Mouse (Mus musculus) hematopoietic stem cell, adult 5-6 weeks (primary cell): ENCODE data around the gene Steap4. TPM values are rescaled to one million over a fixed set of nuclear protein-coding genes. Genes with fewer than 3 reads are reported as not detected.
"Not testable (repeated sequence)": the region's sequence is repeated elsewhere in the genome, so short reads cannot be mapped to it uniquely, and the experiment has no call there.

Experiments
- ATAC-seq, 2 experiments: fragments of 125-278 bp in 1 of 2; replicated peaks in 1 of 2; 2 replicates each; pipeline ENCODE4 v1.8.0; 2016 to 2017; ENCODE audit warnings: inconsistent platforms in 2 of 2, mild to moderate bottlenecking in 2 of 2, moderate number of reproducible peaks in 2 of 2, low read depth in 1 of 2, moderate TSS enrichment in 1 of 2; ENCODE audit not compliant: low FRiP score in 2 of 2, poor library complexity in 2 of 2, severe bottlenecking in 2 of 2, insufficient read depth in 1 of 2, low TSS enrichment in 1 of 2
- total RNA-seq: library from RNA; stranded (forward); fragments of 172-1452, 232-1000 nt; gene quantifications from 2 replicates; pipeline ENCODE4 v1.2.3, GENCODE M21; 2017

The Steap4 gene
- total RNA-seq: not detected in 2 replicates

GRCm38 (mm10) chr5:7960176-7960575 is at the start of gene Steap4:
TSS of gene Steap4 (plus strand) at chr5:7960457.
- ATAC-seq: 0 out of 4 replicates have a peak, but pooled peaks of 1 of the 2 experiments have one; percentile 33

- 0 out of 4 replicates have a peak, but pooled peaks of 1 of the 2 experiments have one; percentile 39 for ATAC-seq
Measured at GRCm38 (mm10) chr5:7911975-7912374, 48.3 kb upstream of the Steap4 start.

GRCm38 (mm10) chr5:7917501-7918295 is 42.6 kb upstream of the Steap4 start:
- no peak for ATAC-seq

DNA sequence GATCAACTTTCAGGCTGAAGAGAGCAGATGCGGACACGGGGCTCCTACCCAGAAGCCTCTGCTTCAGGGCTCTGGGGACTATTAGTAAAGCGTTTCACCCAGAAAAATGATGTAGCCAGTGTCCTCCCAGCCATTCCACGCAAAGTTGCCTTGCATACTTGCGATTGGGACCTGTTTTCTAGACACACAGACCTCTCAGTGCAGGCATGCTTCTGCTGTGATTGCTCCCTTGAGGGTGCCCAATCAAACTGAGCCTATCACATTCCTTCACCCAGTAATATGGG is 42.0 kb upstream of the Steap4 start:
- no peak for ATAC-seq

DNA sequence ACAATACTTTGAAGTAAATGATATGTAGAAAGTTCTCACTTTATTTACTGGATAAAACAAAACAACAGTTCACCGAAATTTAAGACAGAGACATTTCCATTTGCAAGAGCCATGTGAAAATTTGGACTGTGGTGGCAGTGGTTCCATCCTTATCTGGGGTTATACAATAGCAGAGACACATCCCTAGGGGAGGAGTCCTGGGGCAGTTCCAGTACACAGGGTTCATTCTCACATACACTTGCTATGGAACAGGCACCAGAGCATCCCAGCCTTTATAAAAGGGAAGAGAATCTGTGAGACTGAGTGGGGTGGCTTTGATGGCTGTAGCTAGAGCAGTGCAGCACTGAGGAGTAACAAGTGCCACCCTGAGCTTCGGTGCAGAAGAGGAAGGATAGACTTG is 40.6 kb upstream of the Steap4 start:
- ATAC-seq: no peak

- ATAC-seq: no peak
Measured at GRCm38 (mm10) chr5:7922751-7923150, 37.5 kb upstream of the Steap4 start.

GRCm38 (mm10) chr5:7923666-7924065 is 36.6 kb upstream of the Steap4 start:
- no peak for ATAC-seq

DNA sequence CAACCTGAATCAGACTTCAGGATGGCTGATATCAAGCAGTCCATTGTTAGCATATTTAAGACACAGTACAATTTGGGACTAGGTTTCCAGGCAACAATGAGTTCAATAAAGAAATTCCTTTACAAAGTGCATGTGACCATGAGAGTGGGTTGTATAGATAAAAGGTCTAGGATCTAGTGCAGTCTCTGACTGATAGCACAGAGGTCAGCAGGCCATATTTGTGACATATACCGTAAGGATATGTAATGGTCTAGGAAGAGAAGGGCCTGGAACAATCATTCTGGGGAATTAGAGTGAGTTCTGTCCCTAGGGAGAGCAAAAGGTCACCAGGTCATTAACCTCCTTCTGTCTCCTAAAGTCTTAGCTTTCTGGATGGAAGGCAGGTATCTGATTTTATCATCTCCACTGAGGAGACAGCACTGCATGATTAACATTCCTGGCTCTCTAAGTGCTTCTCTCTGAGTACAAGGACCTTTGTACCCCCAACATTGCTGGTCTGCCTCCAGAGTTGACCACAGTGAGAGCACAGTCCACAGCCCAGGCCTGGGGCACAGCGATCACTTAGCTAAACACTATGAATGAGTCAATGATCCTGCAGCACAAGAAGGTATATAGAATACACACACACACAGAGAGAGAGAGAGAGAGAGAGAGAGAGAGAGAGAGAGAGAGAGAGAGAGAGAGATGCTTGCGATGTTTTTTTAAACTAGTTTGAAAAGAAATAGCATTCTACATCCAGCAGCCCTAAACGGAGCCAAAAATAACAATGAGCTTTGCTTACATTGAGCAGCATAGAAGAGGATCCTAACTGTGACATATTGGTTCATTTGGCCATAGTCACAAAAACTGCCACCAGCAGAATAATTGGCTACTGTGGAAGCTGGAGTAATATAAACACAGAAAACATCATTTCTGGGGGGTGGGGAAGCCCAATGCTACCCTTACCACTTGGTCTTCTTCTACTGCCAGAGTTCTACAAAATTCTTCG is 27.7 kb upstream of the Steap4 start:
- ATAC-seq: no peak

DNA sequence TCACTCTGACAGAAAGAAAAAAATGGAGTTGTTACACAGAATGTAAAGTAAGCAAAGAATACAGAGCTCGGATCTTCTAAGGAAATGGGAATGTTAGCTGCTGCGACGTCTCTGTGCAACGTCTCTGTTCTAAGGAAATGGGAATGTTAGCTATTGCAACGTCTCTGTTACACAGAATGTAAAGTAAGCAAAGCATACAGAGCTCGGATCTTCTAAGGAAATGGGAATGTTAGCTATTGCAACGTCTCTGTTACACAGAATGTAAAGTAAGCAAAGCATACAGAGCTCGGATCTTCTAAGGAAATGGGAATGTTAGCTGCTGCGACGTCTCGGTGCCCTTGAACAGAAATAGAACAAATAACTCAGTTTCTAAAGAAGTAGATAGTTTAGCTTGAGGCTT is 26.8 kb upstream of the Steap4 start:
- not testable (repeated sequence) for ATAC-seq

- no peak for ATAC-seq
Measured at GRCm38 (mm10) chr5:7933933-7934675, 26.2 kb upstream of the Steap4 start.

DNA sequence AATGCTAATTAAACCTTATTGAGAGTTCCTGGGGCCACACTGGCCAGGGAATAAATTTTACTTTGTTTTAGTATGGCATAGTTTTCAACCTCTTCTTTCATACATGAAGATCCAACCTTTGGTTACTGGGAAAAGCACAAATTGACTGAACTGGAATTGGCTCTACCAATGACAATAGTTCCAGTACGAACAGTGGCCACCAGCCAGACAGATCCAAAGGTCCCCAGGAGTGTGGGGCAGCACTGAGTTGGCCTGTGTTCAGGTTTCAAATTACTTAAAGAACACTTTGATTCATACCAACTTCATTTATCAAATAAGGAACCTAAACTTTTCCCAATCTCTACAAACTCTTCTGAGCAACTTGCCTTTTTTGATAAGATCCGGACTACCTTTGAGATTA is 5.4 kb upstream of the Steap4 start:
- ATAC-seq: no peak

- ATAC-seq: peak; percentile 52 to 62; a peak in 3 of 4 replicates
Measured at GRCm38 (mm10) chr5:7955371-7955966, 4.8 kb upstream of the Steap4 start.

GRCm38 (mm10) chr5:7958061-7958460 is 2.2 kb upstream of the Steap4 start:
- no peak for ATAC-seq

- ATAC-seq: no peak
Measured at GRCm38 (mm10) chr5:7959286-7959685, 971 bp upstream of the Steap4 start.

- ATAC-seq: no peak
Measured at GRCm38 (mm10) chr5:7961113-7961512, 856 bp downstream of the Steap4 start.

DNA sequence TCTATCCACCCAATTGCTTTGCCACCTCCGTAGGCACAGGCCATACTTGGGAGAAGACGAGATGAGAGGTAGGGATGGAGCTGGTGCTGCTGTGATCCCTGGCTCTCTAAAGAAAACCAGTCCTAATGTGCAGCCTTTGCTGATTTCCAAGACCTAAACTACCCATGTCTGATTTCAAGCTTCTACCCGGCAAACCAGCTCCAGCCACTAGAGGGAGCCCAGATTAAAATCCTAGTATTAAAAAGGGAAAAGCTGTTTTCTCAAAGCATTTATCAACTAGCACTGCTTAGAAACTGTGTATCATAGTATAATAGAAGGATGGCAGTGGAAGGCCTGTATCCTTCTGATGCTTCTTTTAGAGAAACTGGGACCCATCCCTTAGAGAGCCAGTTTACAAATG is 5.0 kb downstream of the Steap4 start:
- peak; percentile 51 to 66; a peak in 3 of 4 replicates for ATAC-seq

GRCm38 (mm10) chr5:7968152-7968551 is 7.9 kb downstream of the Steap4 start:
- ATAC-seq: no peak
